Mouse (Mus musculus): ENCODE data around the gene Kank2. TPM values are rescaled to one million over a fixed set of nuclear protein-coding genes. Genes with fewer than 3 reads are reported as not detected.

The Kank2 gene
- total and polyA plus RNA-seq, 3 experiments = 7.6 to 16.3 TPM; not detected in 1

GRCm38 (mm10) chr9:21824366-21824765 lies 25.8 kb upstream of the Kank2 start:
- no peak for DNase-seq (ENCODE audit: low read depth, low spot score)
- Histone ChIP-seq H3K4me3 (ENCODE audit: control insufficient read depth in 1 of 2, insufficient read depth in 1 of 2, low read depth in 2 of 2, low read length in 2 of 2) (no peak overlapping the region), H3K79me2 (ENCODE audit: control insufficient read depth, insufficient read depth, low read length, poor library complexity) (no peaks in the 10 kb centered on the region), H3K36me3 (ENCODE audit: control insufficient read depth in 1 of 2, insufficient read depth in 2 of 2, low read length in 2 of 2) (no peaks in the 10 kb centered on the region), H3K27ac (ENCODE audit: control insufficient read depth, low read depth, low read length) (no peak overlapping the region), H3K4me1 (ENCODE audit: control insufficient read depth in 1 of 2, insufficient read depth in 2 of 2, low read length in 2 of 2) (no peaks in the 10 kb centered on the region), H3K9me3 (replicated peaks; ENCODE audit: insufficient read depth, low read length) (no peaks in the 10 kb centered on the region), H3K9ac (ENCODE audit: control insufficient read depth, low read depth, low read length, poor library complexity, severe bottlenecking) (no peak overlapping the region), H3K27me3 (ENCODE audit: control insufficient read depth in 1 of 2, insufficient read depth in 2 of 2, low read length in 2 of 2) (no peaks in the 10 kb centered on the region)
- TF ChIP-seq MEF2A (IDR thresholded peaks at IDR 0.05; ENCODE audit: extremely low read depth, insufficient replicate concordance, low read depth, low read length, poor library complexity, severe bottlenecking) (no peak), SMC3 (IDR thresholded peaks at IDR 0.05; ENCODE audit: low read depth, low read length) (no peak), USF1 (IDR thresholded peaks at IDR 0.05; ENCODE audit: low read depth, low read length) (no peak)

GRCm38 (mm10) chr9:21823957-21824356 lies 25.4 kb upstream of the Kank2 start:
- DNase-seq (ENCODE audit: low read depth, low spot score) = no peak
- no peaks in the 10 kb centered on the region for H3K36me3 ChIP-seq (ENCODE audit: control insufficient read depth in 1 of 2, insufficient read depth in 2 of 2, low read length in 2 of 2)
- TF ChIP-seq CHD1 (IDR thresholded peaks at IDR 0.05; ENCODE audit: low read depth, low read length) (no peak), HCFC1 (IDR thresholded peaks at IDR 0.05; ENCODE audit: low read depth, low read length) (no peak), CTCF (IDR thresholded peaks at IDR 0.05 in 2 of 3, conservative IDR thresholded peaks at IDR 0.05 in 1 of 3; ENCODE audit: control insufficient read depth in 1 of 3, insufficient read depth in 1 of 3, low read depth in 2 of 3, low read length in 3 of 3, poor library complexity in 1 of 3, severe bottlenecking in 1 of 3) (no peak), GATA1 (IDR thresholded peaks at IDR 0.05; ENCODE audit: low read depth, low read length) (no peak), EP300 (IDR thresholded peaks at IDR 0.05; ENCODE audit: low read depth in 1 of 2, low read length in 2 of 2) (no peak)
- H3K9ac ChIP-seq (ENCODE audit: control insufficient read depth, low read depth, low read length, poor library complexity, severe bottlenecking) = no peak overlapping the region
- H3K27ac ChIP-seq (ENCODE audit: control insufficient read depth, low read depth, low read length) = no peak overlapping the region
- no peaks in the 10 kb centered on the region for H3K9me3 ChIP-seq (replicated peaks; ENCODE audit: insufficient read depth, low read length)
- H3K79me2 ChIP-seq (ENCODE audit: control insufficient read depth, insufficient read depth, low read length, poor library complexity) = no peaks in the 10 kb centered on the region
- no peaks in the 10 kb centered on the region for H3K4me1 ChIP-seq (ENCODE audit: control insufficient read depth in 1 of 2, insufficient read depth in 2 of 2, low read length in 2 of 2)
- no peaks in the 10 kb centered on the region for H3K27me3 ChIP-seq (ENCODE audit: control insufficient read depth in 1 of 2, insufficient read depth in 2 of 2, low read length in 2 of 2)
- no peak overlapping the region for H3K4me3 ChIP-seq (ENCODE audit: control insufficient read depth in 1 of 2, insufficient read depth in 1 of 2, low read depth in 2 of 2, low read length in 2 of 2)

GRCm38 (mm10) chr9:21822686-21823085 lies 24.1 kb upstream of the Kank2 start:
- DNase-seq (ENCODE audit: low read depth, low spot score) = no peak
- Histone ChIP-seq H3K9ac (ENCODE audit: control insufficient read depth, low read depth, low read length, poor library complexity, severe bottlenecking) (no peak overlapping the region), H3K4me3 (ENCODE audit: control insufficient read depth in 1 of 2, insufficient read depth in 1 of 2, low read depth in 2 of 2, low read length in 2 of 2) (no peak overlapping the region), H3K27me3 (ENCODE audit: control insufficient read depth in 1 of 2, insufficient read depth in 2 of 2, low read length in 2 of 2) (no peaks in the 10 kb centered on the region), H3K79me2 (ENCODE audit: control insufficient read depth, insufficient read depth, low read length, poor library complexity) (no peaks in the 10 kb centered on the region), H3K9me3 (replicated peaks; ENCODE audit: insufficient read depth, low read length) (no peaks in the 10 kb centered on the region), H3K4me1 (ENCODE audit: control insufficient read depth in 1 of 2, insufficient read depth in 2 of 2, low read length in 2 of 2) (no peaks in the 10 kb centered on the region), H3K27ac (ENCODE audit: control insufficient read depth, low read depth, low read length) (no peak overlapping the region), H3K36me3 (ENCODE audit: control insufficient read depth in 1 of 2, insufficient read depth in 2 of 2, low read length in 2 of 2) (no peaks in the 10 kb centered on the region)
- TF ChIP-seq TBP (IDR thresholded peaks at IDR 0.05; ENCODE audit: low read depth, low read length) (no peak), MAX (IDR thresholded peaks at IDR 0.05; ENCODE audit: low read length) (no peak), CTCF (IDR thresholded peaks at IDR 0.05 in 2 of 3, conservative IDR thresholded peaks at IDR 0.05 in 1 of 3; ENCODE audit: control insufficient read depth in 1 of 3, insufficient read depth in 1 of 3, low read depth in 2 of 3, low read length in 3 of 3, poor library complexity in 1 of 3, severe bottlenecking in 1 of 3) (no peak), NRF1 (IDR thresholded peaks at IDR 0.05; ENCODE audit: insufficient read depth, low read depth, low read length, poor library complexity, severe bottlenecking) (no peak), UBTF (IDR thresholded peaks at IDR 0.05; ENCODE audit: borderline replicate concordance, insufficient read depth, low read depth, low read length) (no peak), EP300 (IDR thresholded peaks at IDR 0.05; ENCODE audit: low read depth in 1 of 2, low read length in 2 of 2) (no peak), ZMIZ1 (IDR thresholded peaks at IDR 0.05; ENCODE audit: low read depth, low read length) (no peak), TCF12 (IDR thresholded peaks at IDR 0.05; ENCODE audit: low read depth, low read length) (no peak)

Data from MEL (cell line).